ENCODE assay signal across 11 mouse cellular contexts in genomic region chr14:93888346-93888745, GRCm38 (mm10). TPM values are rescaled to one million over a fixed set of nuclear protein-coding genes. Genes with fewer than 3 reads are reported as not detected.
DNase-seq lines count a peak whose midpoint lies in the region; ATAC-seq and TF ChIP-seq lines count a peak whose summit lies in the region.
"Had no signal": no experiment of that assay in that cellular context is flagged by ENCODE, and none has a peak within 500 bp of the region (broad histone marks: within the 10 kb centered on the region; RNA-seq: fewer than 3 reads in every experiment).

No protein-coding gene starts in this region.

- WGBS in embryonic facial prominence, embryonic 15.5 days, result 58% methylated on average over 5 of the region's 5 CpGs
- 61% methylated on average over 5 of the region's 5 CpGs for WGBS in hindbrain, embryonic 15.5 days
- WGBS in olfactory bulb, adult 2 months, result 17% methylated on average over 5 of the region's 5 CpGs

- intact Hi-C loops in left cerebral cortex, postnatal 10 days (cut with DNase I), result loop anchor here (5.0 to 10.0 kb wide), 3 partner anchors 284 to 1886 kb away; no protein-coding TSS in a partner anchor

- TF ChIP-seq POLR2A in olfactory bulb, adult 2 months (IDR thresholded peaks at IDR 0.05; ENCODE audit: insufficient read depth, low read depth, low read length), result no peak

- H3K4me2 ChIP-seq in embryonic facial prominence, embryonic 15.5 days (replicated peaks), result peak overlapping the region; percentile 86
- H3K4me2 ChIP-seq in hindbrain, embryonic 15.5 days, result peak overlapping the region; percentile 80

- no peak overlapping the region for H3K9ac ChIP-seq in embryonic facial prominence, embryonic 15.5 days
- peak overlapping the region; percentile 51 for H3K9ac ChIP-seq in hindbrain, embryonic 15.5 days

- H3K27me3 ChIP-seq in embryonic facial prominence, embryonic 15.5 days, result no peaks in the 10 kb centered on the region
- no peaks in the 10 kb centered on the region for H3K27me3 ChIP-seq in hindbrain, embryonic 15.5 days

- H3K9me3 ChIP-seq in embryonic facial prominence, embryonic 15.5 days (replicated peaks), result no peaks in the 10 kb centered on the region
- no peaks in the 10 kb centered on the region for H3K9me3 ChIP-seq in hindbrain, embryonic 15.5 days

- H3K4me3 ChIP-seq in embryonic facial prominence, embryonic 15.5 days (replicated peaks), result peak overlapping the region; percentile 67
- H3K4me3 ChIP-seq in hindbrain, embryonic 15.5 days, result peak overlapping the region; percentile 65
- peak overlapping the region; percentile 38 for H3K4me3 ChIP-seq in olfactory bulb, adult 2 months (ENCODE audit: insufficient read depth, low read depth, low read length)

- no peaks in the 10 kb centered on the region for H3K36me3 ChIP-seq in embryonic facial prominence, embryonic 15.5 days
- no peaks in the 10 kb centered on the region for H3K36me3 ChIP-seq in hindbrain, embryonic 15.5 days
- H3K36me3 ChIP-seq: G1E had no signal

- H3K27ac ChIP-seq in embryonic facial prominence, embryonic 15.5 days (replicated peaks), result no peak overlapping the region
- H3K27ac ChIP-seq in hindbrain, embryonic 15.5 days (replicated peaks), result no peak overlapping the region
- 0 out of 2 replicates have a peak overlapping the region, but pooled peaks have one; percentile 35 for H3K27ac ChIP-seq in olfactory bulb, adult 2 months (ENCODE audit: insufficient read depth, low read depth, low read length)

- ATAC-seq in embryonic facial prominence, embryonic 15.5 days (ENCODE audit: insufficient number of reproducible peaks, low FRiP score, low TSS enrichment, low read depth), result no peak
- ATAC-seq in hindbrain, embryonic 15.5 days (ENCODE audit: low FRiP score, low read depth), result no peak

- peaks cover 20% of the 10 kb centered on the region for H3K4me1 ChIP-seq in embryonic facial prominence, embryonic 15.5 days
- H3K4me1 ChIP-seq in hindbrain, embryonic 15.5 days (replicated peaks), result peaks cover 36% of the 10 kb centered on the region
- peaks cover 7% of the 10 kb centered on the region for H3K4me1 ChIP-seq in olfactory bulb, adult 2 months (ENCODE audit: control insufficient read depth, insufficient read depth, low read length)

- peak; percentile 32 to 34 for DNase-seq in layer of hippocampus, postnatal 14 days (ENCODE audit: low spot score in 2 of 2)
- no peak for DNase-seq in layer of hippocampus, adult 9-11 months
- DNase-seq in left cerebral cortex, postnatal 10 days (ENCODE audit: extremely low spot score in 1 of 2, low spot score in 2 of 2), result no peak
- DNase-seq in ovary, postnatal 36 days (ENCODE audit: low spot score), result no peak
- DNase-seq: adrenal gland, postnatal 36 days; kidney, adult 2 months; lung, postnatal 10 days had no signal

- no peak for TF ChIP-seq CTCF in olfactory bulb, adult 2 months (IDR thresholded peaks at IDR 0.05; ENCODE audit: insufficient read depth, low read depth, low read length)

RNA-seq across cellular contexts. Expression of gene Pcdh9, which starts 2.1 kb away (rescaled TPM):
- 100 to 1,000 TPM; 178 to 189 TPM for total RNA-seq in layer of hippocampus, postnatal 14 days (2021)
- 58.5 and 60.2 TPM in 2 replicates for polyA plus RNA-seq in embryonic facial prominence, embryonic 15.5 days (2015; fragmentation: Nextera tagmentation; extraction: Ambion mirVana)
- 171 and 182 TPM in 2 replicates for polyA plus RNA-seq in hindbrain, embryonic 15.5 days (2015; fragmentation: Nextera tagmentation; extraction: Ambion mirVana)
- polyA plus RNA-seq in olfactory bulb, adult 2 months (2012; ENCODE audit: insufficient read depth, insufficient read length, low replicate concordance, missing spikeins), result not detected in 2 replicates
- 100 to 1,000 TPM; 190 to 194 TPM for total RNA-seq in left cerebral cortex, postnatal 10 days (2021)
- polyA plus RNA-seq: G1E had no signal

Comparison
In these comparisons a context has a peak if more than half of its experiments do, and no peak if none do; other contexts are left out.
1. DNase-seq: peak in layer of hippocampus, postnatal 14 days (2 of 2); none in layer of hippocampus, adult 9-11 months (single experiment), left cerebral cortex, postnatal 10 days (0 of 2) and ovary, postnatal 36 days (single experiment).
2. Peak in every context shown above with its lines, with median percentiles within 50 percentile points of each other: H3K4me3 ChIP-seq.